Mouse (Mus musculus) embryonic facial prominence, embryonic 15.5 days (tissue): ENCODE data around the gene Naa35. TPM values are rescaled to one million over a fixed set of nuclear protein-coding genes. Genes with fewer than 3 reads are reported as not detected.
"Not testable (repeated sequence)": the region's sequence is repeated elsewhere in the genome, so short reads cannot be mapped to it uniquely, and the experiment has no call there.

Experiments
- ATAC-seq: fragments of 200-750 bp; cut with Nextera tagmentation; 2 replicates; pipeline ENCODE4 v1.8.0; 2017; ENCODE audit warnings: low read depth, moderate TSS enrichment; ENCODE audit not compliant: insufficient number of reproducible peaks, low FRiP score, low TSS enrichment
- H3K27ac ChIP-seq: fragments of 300-500 bp; sonication (generic); replicated peaks from 2 replicates; pipeline ENCODE4 v1.5.1; 2015; ENCODE audit warnings: mild to moderate bottlenecking, inconsistent platforms
- H3K27me3 ChIP-seq: fragments of 300-500 bp; sonication (generic); 2 replicates; pipeline ENCODE4 v1.6.1; 2015; ENCODE audit warnings: inconsistent platforms
- H3K36me3 ChIP-seq: fragments of 300-500 bp; sonication (generic); 2 replicates; pipeline ENCODE4 v1.6.1; 2015; ENCODE audit warnings: mild to moderate bottlenecking, inconsistent platforms
- H3K4me1 ChIP-seq: fragments of 300-500 bp; sonication (generic); 2 replicates; pipeline ENCODE4 v1.6.1; 2015; ENCODE audit warnings: inconsistent platforms
- H3K4me2 ChIP-seq: fragments of 300-500 bp; sonication (generic); replicated peaks from 2 replicates; pipeline ENCODE4 v1.6.1; 2015; ENCODE audit warnings: mild to moderate bottlenecking, inconsistent platforms
- H3K4me3 ChIP-seq: fragments of 300-500 bp; sonication (generic); replicated peaks from 2 replicates; pipeline ENCODE4 v1.5.1; 2015; ENCODE audit warnings: mild to moderate bottlenecking, inconsistent platforms
- H3K9ac ChIP-seq: fragments of 300-500 bp; sonication (generic); 2 replicates; pipeline ENCODE4 v1.6.1; 2015; ENCODE audit warnings: inconsistent platforms
- H3K9me3 ChIP-seq: fragments of 300-500 bp; sonication (generic); replicated peaks from 2 replicates; pipeline ENCODE4 v1.6.1; 2016; ENCODE audit warnings: inconsistent platforms
- WGBS: fragments of 180-500 bp; shearing (Covaris S2); methylation state at CpG from one replicate; pipeline ENCODE4 v1.1.7; 2015; 5-methylcytosine and 5-hydroxymethylcytosine counted together
- polyA plus RNA-seq: library from polyadenylated mRNA; unstranded; fragments of >200 nt; fragmentation: Nextera tagmentation; extraction: Ambion mirVana; gene quantifications from 2 replicates; pipeline ENCODE4 v1.2.1, GENCODE M21; 2015

Naa35 gene
- polyA plus RNA-seq, 1 experiment from 2014 or later, result 92.9 TPM

GRCm38 (mm10) chr13:59580954-59581353, 4.1 kb upstream of the Naa35 start:
- H3K27me3 ChIP-seq, result no peaks in the 10 kb centered on the region
- H3K9me3 ChIP-seq, result no peaks in the 10 kb centered on the region
- H3K9ac ChIP-seq, result no peak overlapping the region
- H3K36me3 ChIP-seq, result no peaks in the 10 kb centered on the region
- H3K4me1 ChIP-seq, result 0 out of 2 replicates have a peak, but pooled peaks cover 8% of the 10 kb centered on the region
- 92% methylated on average over 4 of the region's 4 CpGs for WGBS
- H3K4me2 ChIP-seq, result no peak overlapping the region
- no peak for ATAC-seq
- no peak overlapping the region for H3K27ac ChIP-seq
- no peak overlapping the region for H3K4me3 ChIP-seq

- peaks cover 26% of the 10 kb centered on the region for H3K4me1 ChIP-seq
- 1% methylated on average over 9 of the region's 9 CpGs for WGBS
- peaks cover 13% of the 10 kb centered on the region for H3K36me3 ChIP-seq
- no peaks in the 10 kb centered on the region for H3K9me3 ChIP-seq
- H3K4me3 ChIP-seq, result peak overlapping the region; percentile 89
- H3K27ac ChIP-seq, result peak overlapping the region; percentile 61
- ATAC-seq, result peak; percentile 68
- peak overlapping the region; percentile 83 for H3K4me2 ChIP-seq
- no peaks in the 10 kb centered on the region for H3K27me3 ChIP-seq
- no peak overlapping the region; the same call in 1 of the 2 replicates for H3K9ac ChIP-seq
Measured at GRCm38 (mm10) chr13:59584481-59584880, 578 bp upstream of the Naa35 start.

GRCm38 (mm10) chr13:59585648-59586005, 568 bp downstream of the Naa35 start:
- Histone ChIP-seq H3K27ac (peak overlapping the region; percentile 74), H3K4me3 (peak overlapping the region; percentile 89), H3K4me2 (peak overlapping the region; percentile 70), H3K27me3 (no peaks in the 10 kb centered on the region), H3K9ac (peak overlapping the region; percentile 86), H3K9me3 (no peaks in the 10 kb centered on the region), H3K36me3 (peaks cover 24% of the 10 kb centered on the region), H3K4me1 (peaks cover 26% of the 10 kb centered on the region)
- under 1% methylated on average over 28 of the region's 28 CpGs for WGBS
- ATAC-seq, result no peak

- WGBS, result 93% methylated on average over 2 of the region's 2 CpGs
- no peak overlapping the region for H3K4me2 ChIP-seq
- H3K27me3 ChIP-seq, result no peaks in the 10 kb centered on the region
- no peak overlapping the region for H3K9ac ChIP-seq
- H3K4me3 ChIP-seq, result no peak overlapping the region
- no peak overlapping the region for H3K27ac ChIP-seq
- H3K36me3 ChIP-seq, result peaks cover 40% of the 10 kb centered on the region
- ATAC-seq, result no peak
- no peaks in the 10 kb centered on the region for H3K9me3 ChIP-seq
- H3K4me1 ChIP-seq, result peaks cover 26% of the 10 kb centered on the region
Measured at GRCm38 (mm10) chr13:59587201-59587600, 2.1 kb downstream of the Naa35 start.

GRCm38 (mm10) chr13:59589672-59590071, 4.6 kb downstream of the Naa35 start:
- Histone ChIP-seq H3K27me3 (no peaks in the 10 kb centered on the region), H3K36me3 (peaks cover 51% of the 10 kb centered on the region), H3K4me1 (peaks cover 20% of the 10 kb centered on the region), H3K9me3 (no peaks in the 10 kb centered on the region), H3K4me2 (no peak overlapping the region), H3K27ac (no peak overlapping the region), H3K9ac (no peak overlapping the region), H3K4me3 (no peak overlapping the region)
- 88% methylated on average over 4 of the region's 4 CpGs for WGBS
- ATAC-seq, result no peak

- Histone ChIP-seq H3K9me3 (no peaks in the 10 kb centered on the region), H3K4me3 (no peak overlapping the region), H3K36me3 (peaks cover 55% of the 10 kb centered on the region), H3K9ac (no peak overlapping the region), H3K27ac (no peak overlapping the region), H3K27me3 (no peaks in the 10 kb centered on the region), H3K4me1 (peaks cover 20% of the 10 kb centered on the region), H3K4me2 (no peak overlapping the region)
- no peak for ATAC-seq
- 82% methylated on average over 4 of the region's 4 CpGs for WGBS
Measured at GRCm38 (mm10) chr13:59590691-59591090, 5.6 kb downstream of the Naa35 start.

GRCm38 (mm10) chr13:59592058-59592457, 7.0 kb downstream of the Naa35 start:
- H3K4me1 ChIP-seq, H3K27me3 ChIP-seq, H3K27ac ChIP-seq, H3K9ac ChIP-seq, H3K4me3 ChIP-seq, ATAC-seq, H3K4me2 ChIP-seq, H3K9me3 ChIP-seq: not testable (repeated sequence)
- WGBS, result 93% methylated on average over 3 of the region's 3 CpGs
- H3K36me3 ChIP-seq, result peaks cover 54% of the 10 kb centered on the region

- peaks cover 48% of the 10 kb centered on the region for H3K36me3 ChIP-seq
- H3K4me2 ChIP-seq, result no peak overlapping the region
- peaks cover 3% of the 10 kb centered on the region for H3K4me1 ChIP-seq
- 79% methylated on average over 1 of the region's 1 CpGs for WGBS
- H3K27me3 ChIP-seq, result no peaks in the 10 kb centered on the region
- H3K4me3 ChIP-seq, result no peak overlapping the region
- no peak for ATAC-seq
- no peak overlapping the region for H3K9ac ChIP-seq
- H3K27ac ChIP-seq, result no peak overlapping the region
- H3K9me3 ChIP-seq, result no peaks in the 10 kb centered on the region
Measured at GRCm38 (mm10) chr13:59592630-59593029, 7.6 kb downstream of the Naa35 start.

GRCm38 (mm10) chr13:59603096-59603495, 18.0 kb downstream of the Naa35 start:
- no peaks in the 10 kb centered on the region for H3K4me1 ChIP-seq
- WGBS, result 90% methylated on average over 5 of the region's 5 CpGs
- ATAC-seq, result no peak

GRCm38 (mm10) chr13:59604511-59604910, 19.5 kb downstream of the Naa35 start:
- Histone ChIP-seq H3K4me2 (no peak overlapping the region), H3K4me3 (no peak overlapping the region), H3K4me1 (no peaks in the 10 kb centered on the region), H3K27ac (no peak overlapping the region), H3K9me3 (no peaks in the 10 kb centered on the region), H3K27me3 (no peaks in the 10 kb centered on the region), H3K36me3 (peaks cover 82% of the 10 kb centered on the region), H3K9ac (no peak overlapping the region)
- WGBS, result 89% methylated on average over 1 of the region's 1 CpGs
- ATAC-seq, result no peak

More at GRCm38 (mm10) chr13:59603096-59603495, 18.0 kb downstream of the Naa35 start:
- no peaks in the 10 kb centered on the region for H3K27me3 ChIP-seq
- H3K27ac ChIP-seq, result no peak overlapping the region
- no peaks in the 10 kb centered on the region for H3K9me3 ChIP-seq
- no peak overlapping the region for H3K9ac ChIP-seq
- no peak overlapping the region for H3K4me3 ChIP-seq
- no peak overlapping the region for H3K4me2 ChIP-seq
- peaks cover 77% of the 10 kb centered on the region for H3K36me3 ChIP-seq

GRCm38 (mm10) chr13:59605221-59605922, 20.3 kb downstream of the Naa35 start:
- Histone ChIP-seq H3K9ac (no peak overlapping the region), H3K27me3 (no peaks in the 10 kb centered on the region), H3K4me2 (no peak overlapping the region), H3K27ac (no peak overlapping the region), H3K4me3 (no peak overlapping the region), H3K36me3 (peaks cover 82% of the 10 kb centered on the region), H3K9me3 (no peaks in the 10 kb centered on the region), H3K4me1 (no peaks in the 10 kb centered on the region)
- 87% methylated on average over 10 of the region's 10 CpGs for whole genome bisulfite sequencing
- no peak for ATAC-seq

GRCm38 (mm10) chr13:59609885-59610284, 24.8 kb downstream of the Naa35 start:
- Histone ChIP-seq H3K4me3 (no peak overlapping the region), H3K9ac (no peak overlapping the region), H3K27me3 (no peaks in the 10 kb centered on the region), H3K36me3 (peaks cover 76% of the 10 kb centered on the region), H3K27ac (no peak overlapping the region), H3K9me3 (no peaks in the 10 kb centered on the region), H3K4me2 (no peak overlapping the region), H3K4me1 (no peaks in the 10 kb centered on the region)
- 85% methylated on average over 4 of the region's 4 CpGs for WGBS
- ATAC-seq, result no peak
